Mouse (Mus musculus) telencephalon, adult 2 months (tissue): ENCODE measurements at regions not wholly inside any gene's neighbourhood (a gene's known extent, or its start where the extent isn't known, plus 50 kb on each side); places are given as distances from the start of the nearest gene placed in this dataset.

Experiments used
- DNase-seq: peaks from one replicate; pipeline ENCODE4 v3.0.0-alpha.2; 2011; ENCODE audit warnings: low read depth, low spot score

DNA sequence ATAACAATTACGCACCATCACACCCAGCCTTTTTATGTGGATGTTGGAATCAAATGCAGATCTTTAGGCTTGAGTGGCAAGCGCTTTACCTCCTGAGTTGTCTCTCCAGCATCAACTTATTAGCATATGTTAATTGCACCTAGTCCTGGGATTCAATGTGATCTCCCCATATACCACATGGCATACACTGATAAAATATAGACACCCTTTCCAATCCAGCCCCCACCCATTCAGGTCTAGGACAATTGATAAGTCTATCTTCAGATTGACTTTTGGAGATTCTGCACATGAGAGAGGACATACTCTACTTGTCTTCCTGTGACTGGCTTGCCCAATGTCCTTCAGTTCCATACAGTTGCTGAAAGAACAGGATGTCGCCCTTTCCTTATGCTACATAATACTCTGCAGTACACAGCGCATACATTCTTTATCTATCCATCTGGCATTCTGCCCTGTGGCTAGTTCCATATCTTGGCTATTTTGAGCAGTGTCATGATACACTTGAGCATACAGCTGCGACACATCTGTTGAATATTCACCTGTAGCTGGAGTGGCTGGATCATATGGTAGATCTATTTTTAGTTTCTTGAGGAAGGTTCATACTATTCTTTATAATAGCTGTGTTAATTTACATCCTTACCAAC lies 120.3 kb downstream of the Gsdmc2 start:
- no peak for DNase-seq

DNA sequence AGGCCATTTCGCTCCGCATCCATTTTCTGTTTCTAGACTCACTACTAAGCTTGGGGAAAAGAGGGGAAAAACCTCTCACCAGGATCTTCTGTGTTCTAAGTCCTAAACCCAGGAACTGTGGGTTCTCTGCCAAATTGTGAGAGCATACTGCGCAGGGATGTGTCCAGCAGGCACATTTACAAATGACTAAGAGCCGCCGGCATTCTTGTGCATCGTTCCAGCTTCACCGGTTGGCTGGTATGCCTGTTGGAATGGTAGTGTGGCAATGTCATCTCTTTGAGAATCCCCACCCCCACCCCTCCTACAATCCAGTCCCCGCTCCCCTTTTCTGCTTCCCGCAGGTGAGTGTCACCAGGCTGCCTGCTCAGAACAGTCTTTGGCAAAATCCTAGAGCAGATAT lies 122.0 kb downstream of the Gsdmc2 start:
- DNase-seq, result no peak

DNA sequence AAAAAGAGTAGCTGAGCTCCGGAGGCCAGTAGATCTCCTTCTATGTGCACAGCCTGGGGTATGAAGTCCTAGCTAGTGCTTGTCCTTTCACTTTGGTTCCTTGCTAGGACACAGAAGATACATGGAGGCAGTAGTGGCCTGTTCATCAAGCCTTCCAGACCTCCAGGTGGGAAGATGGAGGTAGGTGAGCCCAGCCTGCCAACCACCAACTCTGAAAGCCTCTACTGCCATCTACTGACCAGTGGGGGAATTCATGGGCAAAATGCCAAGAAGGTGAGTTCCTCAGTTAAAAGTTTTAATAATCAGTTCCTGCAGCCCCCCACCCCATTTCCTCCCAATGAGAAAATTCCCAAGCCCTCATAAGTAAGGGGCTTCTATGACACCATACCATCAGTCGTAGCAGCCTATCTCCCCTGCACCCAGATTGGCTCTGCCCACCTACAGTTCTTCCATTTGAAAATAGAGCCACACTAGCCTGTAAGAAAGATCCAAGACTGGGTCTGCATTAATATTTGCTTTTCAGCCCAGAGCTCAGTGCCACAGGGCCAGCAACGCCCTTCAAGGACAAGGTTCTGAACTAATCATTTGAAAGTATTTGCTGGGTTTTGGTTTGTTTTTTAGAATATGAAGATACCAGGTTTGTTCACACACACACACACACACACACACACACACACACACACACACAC lies 123.2 kb downstream of the Gsdmc2 start:
- no peak for DNase-seq

GRCm38 (mm10) chr15:63717812-63718211 lies 127.2 kb downstream of the Gsdmc2 start:
- no peak for DNase-seq

DNA sequence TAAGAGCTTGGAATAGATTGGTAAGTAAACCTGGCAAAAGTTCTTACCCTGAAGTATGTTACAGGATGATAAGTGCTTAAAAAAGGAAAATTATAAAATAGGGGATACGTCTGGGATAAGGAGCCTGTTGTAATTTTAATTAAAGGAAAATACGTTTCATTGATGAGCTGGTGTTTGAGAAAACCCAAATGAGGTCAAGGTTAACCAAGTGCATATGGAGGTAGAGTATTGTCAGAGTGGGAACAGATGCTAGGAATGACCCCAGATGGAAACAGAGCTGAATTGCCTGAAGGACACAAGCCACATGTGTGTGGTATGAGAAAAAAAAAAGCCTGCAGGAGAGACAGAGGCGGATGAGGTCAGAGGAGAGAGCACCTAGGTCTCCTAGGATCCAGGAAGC lies 131.3 kb downstream of the Gsdmc2 start:
- DNase-seq, result no peak

GRCm38 (mm10) chr15:63710381-63710780 lies 134.6 kb downstream of the Gsdmc2 start:
- no peak for DNase-seq

DNA sequence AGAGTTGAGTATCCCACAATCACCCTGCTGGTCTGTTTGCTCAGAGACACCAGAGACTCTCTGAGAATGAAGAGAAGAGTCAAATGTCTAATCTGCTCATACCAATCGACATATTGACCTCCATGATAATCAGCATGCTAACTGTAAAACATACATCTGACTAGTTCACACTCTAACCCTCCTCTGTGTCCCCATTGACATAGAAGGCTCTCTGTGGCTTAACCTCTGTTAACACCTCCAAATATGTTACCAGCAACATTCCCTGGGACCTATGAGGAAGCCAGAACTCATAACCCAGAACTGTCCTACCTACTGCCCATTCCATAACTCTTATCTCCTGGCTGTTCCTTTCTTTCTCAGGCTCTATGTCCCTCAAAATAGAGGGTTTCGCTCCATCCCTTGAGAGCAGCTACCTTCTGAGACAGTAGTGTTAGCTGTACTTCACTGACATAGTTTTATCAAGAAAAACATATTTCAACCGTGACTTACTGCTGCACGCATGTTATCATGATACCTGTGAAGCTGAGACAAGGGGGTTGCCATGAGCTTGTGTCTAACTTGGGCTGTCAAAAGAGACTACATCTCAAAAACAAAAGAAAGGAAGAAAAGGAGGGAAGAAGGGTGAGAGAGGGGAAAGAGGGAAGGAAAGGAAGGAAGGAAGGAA lies 135.6 kb downstream of the Gsdmc2 start:
- no peak for DNase-seq

DNA sequence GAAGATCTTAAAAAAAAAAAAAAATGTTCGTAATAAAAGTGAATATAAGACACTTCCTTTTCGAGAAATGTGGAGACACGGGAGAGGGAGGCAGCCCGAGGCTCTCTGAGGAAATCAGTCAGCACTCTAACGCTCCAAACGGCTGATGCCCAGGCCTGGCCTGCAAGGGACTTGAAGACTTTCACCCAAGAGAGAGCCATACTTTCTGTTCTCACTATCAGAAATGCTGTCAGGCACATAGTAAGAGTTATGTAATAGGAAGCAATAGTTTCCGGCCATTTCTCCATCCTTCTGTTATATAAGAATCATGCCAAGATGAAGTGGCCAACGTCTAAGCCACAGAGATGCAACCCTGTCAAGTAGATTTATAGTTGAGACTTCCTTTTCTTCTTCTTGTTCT lies 140.3 kb downstream of the Gsdmc2 start:
- DNase-seq, result no peak

DNA sequence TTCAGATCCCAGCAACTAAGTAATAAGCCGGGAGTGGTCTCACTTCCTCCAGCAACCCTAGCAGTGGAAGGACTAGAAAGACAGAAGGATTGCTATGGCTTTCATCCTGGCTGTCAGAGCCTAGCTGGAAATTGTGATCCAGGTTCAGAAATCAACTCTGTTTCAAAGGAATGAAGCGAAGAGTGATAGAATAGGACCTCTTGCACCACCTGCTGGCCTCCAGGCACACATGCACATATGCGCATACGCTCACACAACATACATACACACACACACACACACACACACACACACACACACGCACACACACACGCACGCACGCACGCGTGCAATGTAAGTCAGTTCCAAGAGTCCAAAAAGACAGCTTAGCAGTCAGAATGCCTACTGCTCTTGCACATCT lies 147.1 kb downstream of the Gsdmc2 start:
- DNase-seq, result no peak

- DNase-seq, result no peak
Observed at GRCm38 (mm10) chr15:63694150-63694549, 150.8 kb downstream of the Gsdmc2 start.

- no peak for DNase-seq
Observed at GRCm38 (mm10) chr15:63693561-63693960, 151.4 kb downstream of the Gsdmc2 start.

DNA sequence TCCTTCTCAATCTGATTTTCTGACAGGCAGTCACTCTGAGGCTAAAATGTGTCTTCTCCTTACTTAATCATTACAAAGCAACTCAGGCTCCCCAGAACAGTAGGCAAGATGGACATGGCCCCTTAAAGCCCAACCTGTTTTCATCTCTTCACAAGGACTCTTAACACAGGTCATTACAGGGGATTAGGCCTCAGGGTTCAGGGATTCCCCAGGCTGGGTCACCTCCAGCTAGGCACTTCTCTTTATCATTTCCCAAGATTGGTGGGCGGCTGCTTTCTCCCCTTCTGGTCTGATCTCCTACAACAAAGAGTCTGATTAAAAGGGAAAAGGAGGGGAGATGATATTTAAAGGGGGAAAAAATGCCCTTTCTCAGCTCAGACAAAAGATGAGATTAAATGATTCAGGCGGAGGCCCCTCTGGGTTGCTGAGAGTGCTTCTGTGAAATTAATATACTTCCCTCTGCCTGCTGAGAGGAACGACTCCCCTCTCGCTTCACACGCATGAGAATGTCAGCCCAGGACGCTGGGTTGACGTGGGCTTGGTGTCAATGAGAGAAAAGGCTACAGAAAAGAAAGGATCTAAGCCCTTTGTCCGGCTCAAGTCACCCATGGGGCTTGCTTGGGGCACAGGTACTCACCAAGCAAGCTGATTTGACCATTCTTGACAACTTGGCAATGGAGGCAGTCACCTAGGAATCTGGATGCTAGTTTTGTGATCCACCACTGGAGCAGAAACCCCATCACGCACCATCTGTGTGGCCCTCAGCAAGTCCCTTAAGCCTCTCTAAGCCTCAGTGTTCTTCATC lies 152.3 kb downstream of the Gsdmc2 start:
- DNase-seq, result no peak

GRCm38 (mm10) chr15:63689788-63690575 lies 155.0 kb downstream of the Gsdmc2 start:
- no peak for DNase-seq

DNA sequence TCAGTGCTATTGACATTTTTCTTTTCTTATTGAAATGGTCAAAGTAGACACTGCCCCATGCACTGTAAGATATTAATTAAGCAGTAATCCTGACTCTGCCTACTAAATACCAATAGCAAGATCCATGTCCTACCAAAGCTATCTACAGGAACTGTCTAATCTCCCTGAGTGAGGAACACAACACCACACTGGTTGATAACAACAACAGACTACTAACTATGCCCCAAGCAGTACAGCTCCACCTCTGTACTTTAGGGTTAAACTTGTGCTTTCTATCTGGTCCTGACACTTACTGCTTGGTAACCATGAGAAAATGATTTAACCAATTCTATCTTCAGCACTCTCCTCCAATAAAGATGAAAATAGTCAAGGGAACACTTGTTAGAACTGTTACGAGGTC lies 157.1 kb downstream of the Gsdmc2 start:
- no peak for DNase-seq

- no peak for DNase-seq
Observed at GRCm38 (mm10) chr15:63686954-63687562, 157.9 kb downstream of the Gsdmc2 start.

DNA sequence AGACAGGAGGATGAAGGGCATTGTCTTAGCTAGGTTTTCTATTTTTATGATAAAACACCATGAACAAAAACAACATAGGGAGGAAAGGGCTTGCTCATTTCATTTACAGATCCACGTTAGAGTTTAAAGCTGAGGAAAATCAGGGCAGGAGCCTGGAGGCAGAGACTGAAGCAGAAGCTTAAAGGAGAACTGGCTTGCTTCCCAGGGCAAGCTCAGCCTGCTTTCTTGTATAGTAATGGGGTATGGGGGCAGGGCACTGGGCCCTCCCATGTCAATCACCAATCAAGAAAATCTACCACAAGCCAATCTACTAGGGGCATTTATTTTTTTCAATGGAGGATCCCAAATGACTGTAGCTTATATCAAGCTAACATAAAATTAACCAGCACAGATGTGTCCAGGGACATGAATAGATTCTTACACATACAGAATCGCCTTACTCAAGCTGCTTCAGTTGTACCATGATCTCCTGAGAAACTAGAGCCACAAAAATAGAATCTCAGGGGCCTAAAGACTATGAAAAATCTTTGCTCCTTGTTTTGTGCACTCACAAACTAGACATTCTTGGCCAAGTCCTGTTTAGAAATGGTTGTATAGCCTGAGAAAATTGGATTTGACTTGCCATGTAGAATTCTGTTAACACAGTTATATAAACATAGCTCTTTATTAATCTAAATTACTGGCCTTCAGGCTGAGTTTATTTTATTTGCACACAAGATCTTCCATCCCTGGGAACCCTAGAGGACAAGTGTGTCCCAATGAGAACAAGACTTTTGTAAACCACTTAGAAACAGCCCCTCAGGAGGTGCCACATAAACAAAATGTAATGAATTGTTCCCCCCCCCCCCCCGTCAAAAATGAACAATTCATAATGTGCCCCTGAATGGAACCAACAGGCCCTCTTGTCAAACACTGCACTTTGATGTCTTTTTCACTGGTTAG lies 164.7 kb downstream of the Gsdmc2 start:
- DNase-seq, result peak; percentile 65

GRCm38 (mm10) chr15:63678921-63679320 lies 166.1 kb downstream of the Gsdmc2 start:
- no peak for DNase-seq

GRCm38 (mm10) chr15:63675491-63676036 lies 169.4 kb downstream of the Gsdmc2 start:
- no peak for DNase-seq

GRCm38 (mm10) chr15:63674404-63674803 lies 170.6 kb downstream of the Gsdmc2 start:
- no peak for DNase-seq
